Mouse (Mus musculus): ENCODE measurements around the gene Syngr4. TPM values are rescaled to one million over a fixed set of nuclear protein-coding genes. Genes with fewer than 3 reads are reported as not detected.

The Syngr4 gene
- total RNA-seq, 2 experiments from 2014 or later: not detected

DNA sequence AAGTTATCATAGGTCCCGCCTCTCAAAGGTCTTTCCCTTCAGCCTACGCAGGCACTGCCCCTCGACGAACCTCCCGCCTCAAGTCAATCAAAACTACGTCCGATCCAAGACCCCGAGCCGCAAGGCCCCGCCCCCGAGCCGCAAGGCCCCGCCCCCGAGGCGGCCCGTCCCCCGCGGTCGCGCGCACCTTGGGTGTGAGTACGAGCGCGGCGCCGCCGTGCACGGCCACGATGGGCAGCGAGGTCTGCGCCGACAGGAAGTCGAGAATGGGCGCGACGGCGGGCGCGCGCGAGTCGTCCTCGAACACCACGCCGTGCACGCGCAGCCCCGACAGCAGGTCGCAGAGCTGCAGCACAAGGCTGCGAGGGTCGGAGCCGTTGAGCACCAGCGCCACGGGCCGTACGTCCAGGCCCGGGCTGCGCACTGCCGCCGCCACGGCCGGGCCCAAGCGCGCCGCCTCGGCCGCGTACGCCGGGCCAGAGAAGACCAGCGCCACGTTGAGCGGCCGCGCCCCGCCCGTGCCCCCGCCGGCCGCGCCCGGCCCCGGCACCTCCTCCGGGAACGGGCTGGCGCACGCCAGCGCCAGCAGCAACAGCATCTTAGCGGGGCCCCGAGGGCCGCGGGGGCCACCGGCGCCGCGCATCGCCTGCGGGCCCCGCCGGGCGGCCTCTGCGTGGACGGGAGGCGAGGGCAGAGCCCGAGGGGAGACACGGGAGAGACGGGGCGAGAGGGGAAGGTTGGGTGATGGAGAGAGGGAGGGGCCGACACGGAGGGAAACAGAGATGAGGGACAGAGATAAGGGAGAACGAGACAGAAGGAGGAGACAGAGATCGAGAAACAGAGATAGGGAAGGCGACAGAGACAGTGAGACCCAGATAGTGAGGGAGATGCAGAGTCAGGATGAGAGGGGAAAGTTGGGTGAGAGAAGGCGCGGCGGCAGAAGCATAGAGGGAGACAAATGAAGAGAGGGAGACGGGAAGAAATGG is 30.3 kb downstream of the Syngr4 start:
- peak; percentile 74 to 78 for DNase-seq

DNA sequence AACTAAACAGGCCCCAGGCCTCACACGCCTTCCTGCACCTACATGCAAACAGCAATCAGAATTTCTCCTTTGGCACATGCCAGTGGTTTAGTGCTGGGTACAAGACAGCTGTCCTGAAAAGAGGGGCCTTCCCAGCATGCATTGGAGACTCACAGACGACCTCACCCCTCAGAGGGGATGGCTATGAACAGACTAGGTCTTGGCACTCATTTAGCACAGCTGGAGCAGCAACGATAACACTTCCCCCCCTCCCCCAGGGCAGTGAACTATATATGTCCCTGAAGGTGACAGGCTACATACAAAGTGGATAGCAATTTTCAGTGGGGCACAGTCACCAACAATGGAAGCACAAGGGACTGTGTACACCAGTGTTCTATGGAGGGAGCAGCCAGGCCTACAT is 32.1 kb downstream of the Syngr4 start:
- no peak for DNase-seq

DNA sequence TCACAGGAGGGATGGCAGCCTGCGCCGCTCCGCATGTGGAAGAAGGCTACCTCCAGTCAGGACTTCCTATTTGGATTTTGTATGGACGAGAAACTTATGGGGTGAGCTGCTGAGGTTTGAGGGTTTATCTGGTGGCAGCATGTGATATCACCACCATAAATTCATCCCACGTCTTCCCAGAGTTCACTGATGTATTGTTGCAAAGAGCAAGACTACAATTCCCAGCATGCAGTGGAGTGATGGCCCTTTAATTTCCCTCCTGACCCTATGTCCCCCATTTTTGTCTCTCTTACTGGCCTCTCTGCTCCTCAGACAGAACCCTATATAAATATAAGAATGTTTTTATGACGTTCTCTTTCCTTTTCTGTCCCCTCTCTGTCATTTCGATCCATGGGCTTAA is 33.7 kb downstream of the Syngr4 start:
- DNase-seq: no peak

DNA sequence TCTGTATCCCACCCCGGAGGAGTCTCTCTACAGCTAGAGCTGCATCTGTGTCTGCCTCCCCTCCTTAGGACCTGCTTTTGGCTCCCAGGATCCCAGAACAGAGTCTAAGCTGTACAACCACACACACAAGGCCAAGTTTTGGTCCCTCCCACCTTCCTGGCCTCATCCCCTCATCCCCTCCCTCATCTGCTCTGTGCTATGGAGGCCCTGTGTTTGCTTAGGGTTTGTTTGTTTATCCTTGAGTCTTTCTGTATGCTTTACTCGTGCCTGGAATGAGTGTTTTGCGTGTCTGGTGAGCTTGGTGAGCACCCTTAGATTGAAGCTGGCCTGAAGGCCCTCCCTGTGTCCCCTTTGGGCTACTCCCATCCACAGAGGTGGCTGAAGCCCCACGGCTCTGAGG is 37.5 kb downstream of the Syngr4 start:
- no peak for DNase-seq

DNA sequence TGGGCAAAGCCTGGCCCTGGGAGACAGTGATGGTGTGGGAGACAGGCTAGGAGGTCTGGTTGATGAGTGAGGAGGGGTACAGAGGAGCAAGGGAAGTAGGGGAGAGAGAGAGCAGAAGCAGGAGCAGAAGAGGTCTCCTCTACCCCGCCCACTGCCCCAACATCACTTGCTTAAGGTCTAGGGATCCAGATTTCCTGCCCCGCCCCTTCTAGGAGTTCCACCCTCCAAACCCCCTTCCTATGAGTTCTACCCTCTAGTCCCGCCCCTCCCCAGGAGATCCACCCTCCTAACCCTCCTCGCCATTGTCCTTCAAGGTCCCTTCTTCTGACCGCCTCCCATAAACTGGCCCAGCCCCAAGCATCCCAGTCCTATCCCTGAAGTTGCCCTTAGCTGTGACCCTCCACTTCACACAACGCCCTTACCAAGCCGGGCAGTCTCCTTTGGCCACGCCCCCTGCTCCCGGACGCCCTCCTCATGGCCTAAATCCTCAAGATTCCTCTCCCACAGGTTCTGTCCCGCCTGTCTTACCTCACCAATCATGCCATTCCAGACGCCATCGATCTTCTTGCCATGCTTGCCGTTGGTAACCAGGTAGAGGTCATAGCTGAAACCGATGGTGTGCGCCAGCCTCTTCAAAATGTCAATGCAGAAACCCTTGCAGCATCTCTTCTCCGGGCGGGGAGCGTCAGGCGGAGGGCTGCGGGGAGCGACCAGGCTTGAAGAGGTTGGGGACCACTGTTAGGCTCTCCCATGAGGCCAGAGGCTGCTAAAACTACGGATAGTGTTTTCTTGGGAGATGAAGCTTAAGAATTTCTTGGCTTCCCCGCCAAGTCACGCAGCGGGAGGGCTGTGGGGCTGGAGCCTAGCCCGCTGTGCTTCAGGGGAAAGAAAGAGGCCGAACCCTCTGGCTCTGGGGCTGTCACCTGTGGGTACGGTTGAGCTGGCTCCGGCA is 39.3 kb downstream of the Syngr4 start:
- DNase-seq: no peak

DNA sequence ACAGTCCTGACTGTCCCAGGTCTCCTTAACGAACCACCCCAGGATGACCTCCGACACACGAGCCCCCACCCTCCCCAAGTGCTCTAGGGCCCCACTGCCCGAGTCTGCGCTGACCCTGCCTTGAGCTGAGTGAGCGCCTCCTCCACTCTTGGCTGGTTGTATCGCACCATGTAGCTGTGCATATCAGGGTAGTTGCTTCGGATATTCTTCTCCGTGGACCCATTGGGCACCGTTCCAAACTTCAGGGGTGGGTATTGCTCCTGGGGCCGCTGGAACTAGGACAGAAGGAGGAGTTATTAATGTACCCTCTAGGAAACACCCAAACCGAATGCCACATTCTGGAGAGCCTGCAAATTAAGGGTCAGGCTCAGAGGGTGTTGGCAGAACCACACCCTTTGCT is 43.4 kb downstream of the Syngr4 start:
- DNase-seq: no peak

DNA sequence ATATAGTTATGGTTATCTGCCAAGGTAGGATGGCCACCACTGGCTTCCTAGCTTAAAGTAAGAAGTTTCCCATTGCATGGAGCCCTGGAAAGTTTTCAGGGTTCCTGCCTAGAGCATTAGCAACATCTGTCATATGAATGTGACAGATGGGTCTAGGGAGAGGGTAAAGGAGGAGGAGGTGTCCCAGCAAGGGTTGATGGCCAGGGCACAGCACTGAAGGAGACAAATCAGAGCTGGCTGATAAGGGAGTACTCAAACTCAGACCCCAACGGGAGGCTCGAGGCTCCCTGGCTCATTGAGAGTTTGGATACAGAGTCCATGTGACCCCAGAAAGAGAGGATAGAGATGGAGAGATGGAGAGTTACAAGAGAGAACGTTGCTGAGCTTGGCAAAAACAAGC is 45.9 kb downstream of the Syngr4 start:
- DNase-seq: no peak

DNA sequence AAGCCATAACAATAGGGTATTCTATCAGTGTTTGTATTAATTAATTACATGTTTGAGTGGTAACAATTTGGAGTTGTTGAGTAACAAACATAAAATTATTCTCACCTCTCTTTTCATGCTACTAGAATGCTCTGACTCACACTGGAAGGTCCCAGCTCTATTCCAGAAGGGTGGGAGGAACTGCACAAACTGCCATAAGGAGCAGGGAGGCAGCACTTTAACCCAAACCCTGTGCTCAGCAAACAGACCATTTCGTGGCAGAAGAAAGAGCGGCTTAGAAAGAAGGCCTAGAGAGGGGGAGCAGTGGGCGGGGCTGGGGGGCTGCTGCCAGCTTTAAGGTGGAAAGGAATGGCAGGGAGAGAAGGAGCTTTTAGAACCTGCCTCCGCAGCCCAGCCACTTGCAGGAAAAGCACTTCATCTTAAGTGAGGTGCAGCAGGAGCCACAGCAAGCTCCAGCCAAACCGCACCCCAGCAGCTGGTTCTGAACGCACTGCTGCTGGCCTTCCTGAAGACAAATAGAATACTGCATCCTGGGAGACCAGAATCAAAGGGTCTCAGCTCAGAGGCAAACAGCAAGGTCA is 48.0 kb downstream of the Syngr4 start:
- no peak for DNase-seq

DNA sequence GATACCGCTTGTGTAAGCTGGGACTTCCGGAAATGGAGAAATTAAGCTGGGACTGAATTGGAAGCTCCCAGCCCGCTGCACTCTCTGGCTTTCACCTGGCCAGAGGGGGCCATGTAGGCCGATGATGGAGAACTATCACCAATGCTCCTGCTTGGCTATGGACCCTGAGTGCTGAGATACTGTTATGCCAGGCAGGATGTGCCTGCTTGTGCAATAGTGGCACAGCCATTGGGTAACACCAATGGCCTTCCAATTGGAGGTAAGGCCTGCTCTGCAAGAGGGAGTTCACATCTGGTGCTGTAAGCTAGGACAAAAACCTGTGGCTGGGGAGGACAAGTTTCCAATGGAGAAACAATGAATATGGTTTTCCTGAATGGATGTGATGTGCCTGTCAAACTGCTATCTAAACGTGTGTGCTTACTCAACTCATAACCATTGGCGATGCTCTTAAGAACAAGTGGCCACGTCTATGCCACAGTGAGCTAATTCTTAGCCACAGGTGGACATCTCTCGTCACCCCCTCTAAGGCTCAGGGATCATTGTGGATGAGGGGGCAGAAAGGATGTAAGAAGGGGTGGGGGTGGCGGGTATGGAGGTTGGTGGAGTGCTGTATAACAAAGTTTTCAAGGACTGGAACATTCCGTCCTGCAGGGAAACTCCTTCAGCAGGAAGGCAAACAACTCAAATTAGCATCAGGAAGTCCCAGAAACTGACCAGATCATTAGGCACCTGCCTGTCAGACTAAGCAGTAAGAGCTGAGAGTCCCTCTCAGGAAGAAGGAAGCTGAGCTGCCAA is 53.4 kb downstream of the Syngr4 start:
- no peak for DNase-seq

Other genes starting within 250 kb of the Syngr4 start
- under 1 TPM in 1 of 2 experiments, not detected in 1; 0.18 TPM for gene Fut2, start 230.3 kb downstream of the Syngr4 start, total RNA-seq (2021)
- 1 to 10 TPM; 5.5 to 6.0 TPM for gene Ntn5, start 212.7 kb downstream of the Syngr4 start, total RNA-seq (2021)
- 1 to 10 TPM; 2.0 to 2.7 TPM for gene Sec1, start 202.3 kb downstream of the Syngr4 start, total RNA-seq (2021)
- gene Car11, start 196.9 kb downstream of the Syngr4 start, total RNA-seq (2021): 100 to 1,000 TPM; 191 to 217 TPM
- 10 to 100 TPM; 49.8 to 51.5 TPM for gene Dbp, start 191.6 kb downstream of the Syngr4 start, total RNA-seq (2021)
- 100 to 1,000 TPM; 372 to 375 TPM for gene Rpl18, start 181.3 kb downstream of the Syngr4 start, total RNA-seq (2021)
- 10 to 100 TPM; 36.6 to 37.2 TPM for gene Sphk2, start 178.7 kb downstream of the Syngr4 start, total RNA-seq (2021)
- under 1 TPM; 0.12 to 0.13 TPM for gene Fam83e, start 175.5 kb downstream of the Syngr4 start, total RNA-seq (2021)
- not detected for gene Spaca4, start 170.9 kb downstream of the Syngr4 start, total RNA-seq (2021)
- 100 to 1,000 TPM; 285 to 298 TPM for gene Lmtk3, start 113.0 kb downstream of the Syngr4 start, total RNA-seq (2021)
- gene Sult2b1, start 112.0 kb downstream of the Syngr4 start, total RNA-seq (2021): 1 to 10 TPM; 6.3 to 7.0 TPM
- 100 to 1,000 TPM; 138 to 150 TPM for gene Cyth2, start 82.1 kb downstream of the Syngr4 start, total RNA-seq (2021)
- gene Kcnj14, start 71.9 kb downstream of the Syngr4 start, total RNA-seq (2021): 1 to 10 TPM; 1.6 to 2.4 TPM
- 10 to 100 TPM; 19.9 to 22.6 TPM for gene Grwd1, start 65.8 kb downstream of the Syngr4 start, total RNA-seq (2021)
- 10 to 100 TPM; 72.4 to 74.2 TPM for gene Kdelr1, start 23.9 kb downstream of the Syngr4 start, total RNA-seq (2021)
- 10 to 100 TPM; 10.9 to 11.4 TPM for gene Grin2d, start 18.3 kb downstream of the Syngr4 start, total RNA-seq (2021)
- 10 to 100 TPM; 20.8 to 25.9 TPM for gene Tmem143, start 227 bp upstream of the Syngr4 start, total RNA-seq (2021)
- gene Emp3, start 24.7 kb upstream of the Syngr4 start, total RNA-seq (2021): 1 to 10 TPM; 1.9 to 4.4 TPM
- gene Ccdc114, start 27.4 kb upstream of the Syngr4 start, total RNA-seq (2021): 1 to 10 TPM; 3.0 TPM
- gene Abcc6, start 133.6 kb upstream of the Syngr4 start, total RNA-seq (2021): 1 to 10 TPM; 1.4 to 2.6 TPM
- gene Nomo1, start 137.0 kb upstream of the Syngr4 start, total RNA-seq (2021): 100 to 1,000 TPM; 102 to 104 TPM
- 10 to 100 TPM; 35.3 to 36.9 TPM for gene Kcnj11, start 204.1 kb upstream of the Syngr4 start, total RNA-seq (2021)